Mouse (Mus musculus): Measurements from ENCODE around the gene Gm20877. TPM values are rescaled to one million over a fixed set of nuclear protein-coding genes. Genes with fewer than 3 reads are reported as not detected.
"Not testable (repeated sequence)": the region's sequence is repeated elsewhere in the genome, so short reads cannot be mapped to it uniquely, and the experiment has no call there.

Gene Gm20877
- not detected for total RNA-seq (2021)
- long read RNA-seq, experiment 1, result 0 reads
- long read RNA-seq, experiment 2, result 0 reads

DNA sequence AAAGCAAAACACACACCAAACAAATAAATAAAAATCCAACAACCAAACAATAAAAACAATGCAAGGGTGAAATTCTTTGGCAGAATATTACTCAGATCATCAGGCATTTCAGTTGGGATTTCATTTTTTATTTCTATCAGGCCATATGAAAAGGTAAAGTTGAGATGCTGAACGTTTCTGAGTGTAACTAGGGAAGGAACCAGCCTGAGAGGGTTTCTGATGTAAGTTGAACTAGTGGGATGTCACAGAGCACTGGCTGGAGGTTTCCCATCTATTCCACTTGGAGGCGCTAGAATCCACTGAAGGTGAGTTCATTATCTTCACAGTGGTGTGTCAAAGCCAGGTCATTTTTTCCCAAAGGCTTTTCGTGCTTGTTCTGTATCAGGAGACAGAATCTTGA, at the start of gene Gm20877:
TSS of gene Gm20877 (plus strand) at position 301 of the 400 bp plus-strand sequence.
- H3K4me3 ChIP-seq; H3K27ac ChIP-seq; DNase-seq (ENCODE audit: low spot score in 2 of 2): not testable (repeated sequence)

Data from layer of hippocampus, adult 2 months (tissue).